Mouse (Mus musculus): Measurements from ENCODE around the gene Med4. TPM values are rescaled to one million over a fixed set of nuclear protein-coding genes. Genes with fewer than 3 reads are reported as not detected.

Med4 gene
- total RNA-seq (2023), result 10 to 100 TPM; 61.0 to 62.5 TPM

DNA sequence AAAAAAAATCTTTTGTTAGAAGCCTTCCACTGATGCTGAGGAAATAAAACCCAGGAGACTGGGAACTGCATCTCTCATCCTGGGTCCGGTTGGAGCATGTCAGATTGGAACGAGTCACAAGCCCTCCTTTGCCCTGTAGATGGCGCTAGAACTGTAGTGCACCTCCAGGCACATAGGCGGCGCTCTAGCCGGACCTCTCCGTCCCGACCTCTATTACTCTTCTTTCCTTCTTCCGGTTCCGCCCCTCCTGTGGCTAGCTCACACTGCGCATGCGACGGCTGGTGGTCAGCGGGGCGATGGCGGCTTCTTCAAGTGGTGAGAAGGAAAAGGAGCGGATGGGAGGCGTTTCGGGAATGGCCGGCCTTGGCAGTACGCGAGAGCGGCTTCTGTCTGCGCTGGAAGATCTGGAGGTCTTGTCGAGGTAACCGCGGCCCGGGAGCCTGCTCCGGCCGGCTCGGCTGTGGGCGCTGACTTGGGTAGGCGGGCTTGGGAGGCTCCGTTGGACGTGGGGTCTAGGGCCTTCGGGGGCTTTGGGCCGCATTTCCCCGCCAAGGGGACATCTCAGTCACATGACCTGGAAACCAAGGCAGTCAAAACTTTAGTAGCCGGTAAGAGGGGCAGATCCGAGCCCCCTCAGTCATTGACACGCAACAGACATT lies at the start of gene Med4:
Gene Med4 (plus strand): TSS at position 261 of the 659 bp plus-strand sequence.

DNA sequence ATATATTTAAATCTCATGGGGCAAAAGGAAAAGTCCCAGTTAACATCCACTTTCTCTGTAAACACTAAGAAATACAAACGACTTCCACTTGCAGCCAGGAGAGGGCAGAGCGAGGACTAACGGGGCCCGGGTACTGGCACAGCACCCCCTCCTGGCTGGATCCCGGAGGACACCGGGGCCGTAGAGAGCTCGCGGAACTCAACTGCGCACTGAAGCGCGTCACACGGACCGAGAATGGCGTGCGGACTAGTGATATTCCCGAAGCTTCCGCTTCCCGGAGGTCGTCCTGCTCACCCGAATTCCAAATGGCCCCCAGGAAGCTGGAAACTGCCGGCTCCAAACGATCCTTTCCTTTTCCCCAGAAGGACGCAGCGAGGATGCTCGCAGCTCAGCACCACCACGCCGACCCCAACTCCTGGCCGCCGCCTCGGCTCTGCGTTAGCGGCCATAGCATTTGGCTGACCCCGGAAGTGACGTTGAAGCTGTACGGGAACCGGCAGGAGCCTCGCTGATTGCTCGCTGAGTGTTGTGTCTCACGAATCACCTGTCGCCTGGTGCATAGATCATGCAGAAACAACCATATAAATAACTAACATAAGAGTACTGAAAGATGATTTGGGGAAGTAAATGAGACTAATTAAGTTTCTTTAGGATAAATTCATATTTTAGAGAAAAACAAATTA lies 15.1 kb downstream of the Med4 start, which contains the start of gene Sucla2:
Gene Sucla2 (plus strand): TSS at position 554 of the 683 bp plus-strand sequence.

DNA sequence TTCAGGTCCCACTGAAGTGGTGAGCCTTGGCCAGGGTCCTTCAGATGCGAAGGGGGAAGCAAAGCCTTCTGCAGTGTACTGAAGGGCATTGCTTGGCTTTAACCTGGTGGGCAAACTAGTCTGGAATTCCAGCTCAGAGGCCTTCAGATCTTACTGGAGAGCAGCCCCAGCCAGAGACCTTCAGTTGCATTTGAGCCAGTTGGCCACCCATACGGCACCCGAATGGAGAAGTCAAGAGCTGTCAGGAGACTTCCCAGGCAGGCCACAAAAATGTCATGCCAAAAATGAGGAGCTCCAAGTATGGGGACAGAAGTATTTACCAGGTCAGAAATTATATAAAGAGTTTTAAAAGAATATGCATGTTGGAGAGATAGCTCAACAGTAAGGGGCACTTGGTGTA lies 38.2 kb downstream of the Med4 start, which contains the start of gene Nudt15:
Gene Nudt15 (minus strand): TSS at position 192 of the 400 bp plus-strand sequence.

Other genes with a start within 250 kb of the Med4 start
- 10 to 100 TPM; 49.8 to 58.5 TPM for gene Rb1, start 184.2 kb upstream of the Med4 start, total RNA-seq (2023)
- gene Itm2b, start 124.7 kb upstream of the Med4 start, total RNA-seq (2023), result 100 to 1,000 TPM; 488 to 516 TPM
- gene Sucla2, start 15.3 kb downstream of the Med4 start, total RNA-seq (2023), result 10 to 100 TPM; 51.3 to 54.0 TPM
- gene Nudt15, start 38.2 kb downstream of the Med4 start, total RNA-seq (2023), result 10 to 100 TPM in 1 of 2 experiments, 1 to 10 TPM in 1; 9.2 to 13.8 TPM
- gene Gm21750, start 151.2 kb downstream of the Med4 start, total RNA-seq (2023), result not detected

Measured in T-cell, adult 66 days (primary cell).